Mouse (Mus musculus) olfactory bulb, adult 2 months (tissue): ENCODE results near the gene Rab20. TPM values are rescaled to one million over a fixed set of nuclear protein-coding genes. Genes with fewer than 3 reads are reported as not detected.

ENCODE experiments used
- H3K27ac ChIP-seq: fragments of 200-500 bp; 2 replicates; pipeline ENCODE4 v1.5.1; 2012; ENCODE audit warnings: low read depth, low read length; ENCODE audit not compliant: insufficient read depth
- H3K4me1 ChIP-seq: fragments of 200-500 bp; 2 replicates; pipeline ENCODE4 v1.6.1; 2012; ENCODE audit warnings: low read length; ENCODE audit not compliant: control insufficient read depth, insufficient read depth
- H3K4me3 ChIP-seq: fragments of 200-500 bp; 2 replicates; pipeline ENCODE4 v1.5.1; 2012; ENCODE audit warnings: mild to moderate bottlenecking, low read depth, low read length, moderate library complexity; ENCODE audit not compliant: insufficient read depth
- CTCF ChIP-seq: fragments of 200-500 bp; IDR thresholded peaks from 2 replicates; pipeline ENCODE4 v1.5.1; 2012; ENCODE audit warnings: low read depth, mild to moderate bottlenecking, low read length, moderate library complexity; ENCODE audit not compliant: insufficient read depth
- POLR2A ChIP-seq: fragments of 200-500 bp; IDR thresholded peaks from 2 replicates; pipeline ENCODE4 v1.6.1; 2012; ENCODE audit warnings: mild to moderate bottlenecking, low read depth, low read length, moderate library complexity; ENCODE audit not compliant: insufficient read depth
- WGBS: fragments of 180-500 bp; shearing (Covaris S2); methylation state at CpG from one replicate; pipeline ENCODE4 v1.1.7; 2018; 5-methylcytosine and 5-hydroxymethylcytosine counted together
- polyA plus RNA-seq: library from polyadenylated mRNA; stranded (reverse); fragments of >200 nt; gene quantifications from 2 replicates; pipeline ENCODE4 v1.2.4, GENCODE M21; 2012; ENCODE audit warnings: low replicate concordance; ENCODE audit not compliant: missing spikeins, insufficient read depth, insufficient read length

Rab20 gene
- polyA plus RNA-seq, 1 experiment, result not detected

DNA sequence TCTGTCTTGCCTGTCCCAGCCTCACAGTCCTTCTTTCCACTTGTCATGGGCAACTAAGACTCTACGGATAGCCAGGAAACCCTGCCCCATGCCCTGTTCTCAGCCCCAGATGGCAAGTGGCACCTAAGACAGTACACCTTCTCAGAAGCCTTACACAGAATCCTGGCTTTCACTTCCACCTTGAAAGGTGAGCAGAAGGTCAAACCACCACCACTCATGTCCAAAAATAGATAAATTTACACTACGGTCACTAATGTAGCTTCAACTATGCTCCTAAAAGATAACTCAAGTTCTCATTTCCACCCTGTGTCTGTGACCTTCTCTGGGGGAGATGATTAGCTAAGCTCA, 15.0 kb downstream of the Rab20 start:
- WGBS, result 92% methylated on average over 2 of the region's 2 CpGs
- H3K27ac ChIP-seq, result no peak overlapping the region
- no peak overlapping the region for H3K4me3 ChIP-seq
- TF ChIP-seq POLR2A (no peak), CTCF (no peak)
- 0 out of 2 replicates have a peak, but pooled peaks cover 3% of the 10 kb centered on the region for H3K4me1 ChIP-seq

DNA sequence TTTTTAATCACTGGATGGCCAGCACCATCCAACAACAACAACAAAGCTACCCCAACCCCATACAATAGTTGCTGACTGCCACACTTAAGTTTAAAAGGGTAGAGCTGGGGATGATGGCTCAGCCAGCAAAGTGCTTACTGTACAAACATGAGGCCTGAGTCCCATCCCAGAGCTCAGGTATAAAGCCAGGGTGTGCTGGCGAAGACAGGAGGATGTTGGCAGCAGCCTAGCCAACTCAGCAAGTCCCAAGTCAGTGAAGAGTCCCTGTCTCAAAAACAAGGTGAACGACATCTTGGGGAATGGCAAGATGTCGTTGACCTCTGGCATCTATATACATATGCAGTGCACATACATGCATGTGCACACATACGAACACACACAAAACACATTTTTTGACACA, 15.9 kb downstream of the Rab20 start:
- Histone ChIP-seq H3K4me1 (0 out of 2 replicates have a peak, but pooled peaks cover 3% of the 10 kb centered on the region), H3K27ac (no peak overlapping the region), H3K4me3 (no peak overlapping the region)
- over 99% methylated on average over 4 of the region's 4 CpGs for WGBS
- TF ChIP-seq POLR2A (no peak), CTCF (no peak)

DNA sequence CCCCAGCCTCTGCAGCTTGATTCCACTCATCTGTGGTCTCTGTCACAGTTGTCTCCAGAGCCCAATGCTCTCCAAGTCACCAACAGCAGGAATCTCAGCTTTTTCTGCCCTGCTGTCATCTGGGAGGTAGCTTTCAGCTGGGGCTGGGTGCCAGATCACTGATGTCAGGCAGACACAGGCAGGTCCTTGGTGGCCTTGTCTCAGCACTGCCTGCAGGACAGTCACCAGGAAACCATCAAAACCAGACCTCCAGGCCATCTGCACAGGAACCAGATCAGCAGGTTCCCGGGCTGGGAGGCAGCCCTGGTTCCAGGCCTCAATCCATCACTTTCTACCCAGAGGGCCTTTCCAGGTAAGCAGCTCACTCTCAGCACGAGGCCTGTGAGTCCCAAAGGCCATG, 16.7 kb downstream of the Rab20 start:
- Histone ChIP-seq H3K4me3 (no peak overlapping the region), H3K27ac (no peak overlapping the region), H3K4me1 (0 out of 2 replicates have a peak, but pooled peaks cover 3% of the 10 kb centered on the region)
- TF ChIP-seq CTCF (no peak), POLR2A (no peak)
- 82% methylated on average over 2 of the region's 2 CpGs for WGBS

DNA sequence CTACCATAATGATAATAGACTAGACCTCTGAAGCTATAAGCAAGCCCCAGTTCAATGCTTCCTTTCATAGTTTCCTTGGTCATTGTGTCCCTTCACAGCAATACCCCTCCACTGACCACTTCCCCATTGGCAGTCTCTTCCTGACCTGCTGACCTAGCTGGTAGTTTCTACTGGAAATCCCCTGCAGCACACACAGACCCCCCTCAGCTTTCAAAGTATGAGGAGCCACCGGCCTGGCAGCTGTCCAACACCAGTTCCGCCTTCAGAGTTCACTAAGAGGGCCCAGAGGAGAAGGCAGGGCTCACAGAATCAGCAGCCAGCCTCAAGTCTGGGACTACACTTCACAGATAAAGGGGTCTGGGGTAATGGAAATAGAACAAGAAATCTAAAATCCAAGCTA, 17.6 kb downstream of the Rab20 start:
- no peak overlapping the region for H3K27ac ChIP-seq
- 50% methylated on average over 2 of the region's 2 CpGs for WGBS
- 0 out of 2 replicates have a peak, but pooled peaks cover 3% of the 10 kb centered on the region for H3K4me1 ChIP-seq
- TF ChIP-seq CTCF (no peak), POLR2A (no peak)
- H3K4me3 ChIP-seq, result no peak overlapping the region

DNA sequence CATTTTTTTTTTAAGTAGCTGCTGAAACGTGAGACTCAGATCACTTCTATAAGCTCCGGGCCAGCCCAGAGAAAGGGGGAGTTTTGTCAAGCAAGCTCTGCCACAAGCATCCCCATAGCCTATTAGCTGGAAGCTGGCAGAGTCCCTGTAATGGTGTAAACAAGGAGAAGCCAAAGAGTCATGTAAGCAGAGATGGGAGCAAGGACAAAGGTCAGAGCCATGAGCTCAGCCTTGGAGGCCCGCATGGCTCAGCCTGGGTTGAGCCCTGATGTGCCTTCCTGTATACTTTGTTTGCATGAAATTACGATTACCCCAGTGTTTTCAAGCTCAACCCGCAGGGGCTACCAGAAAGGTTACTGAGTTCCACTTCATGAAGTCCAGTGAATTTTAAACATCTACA, 19.5 kb downstream of the Rab20 start:
- H3K4me3 ChIP-seq, result no peak overlapping the region
- no peak overlapping the region for H3K27ac ChIP-seq
- H3K4me1 ChIP-seq, result peaks cover 6% of the 10 kb centered on the region
- TF ChIP-seq POLR2A (no peak), CTCF (no peak)
- 68% methylated on average over 5 of the region's 5 CpGs for WGBS

DNA sequence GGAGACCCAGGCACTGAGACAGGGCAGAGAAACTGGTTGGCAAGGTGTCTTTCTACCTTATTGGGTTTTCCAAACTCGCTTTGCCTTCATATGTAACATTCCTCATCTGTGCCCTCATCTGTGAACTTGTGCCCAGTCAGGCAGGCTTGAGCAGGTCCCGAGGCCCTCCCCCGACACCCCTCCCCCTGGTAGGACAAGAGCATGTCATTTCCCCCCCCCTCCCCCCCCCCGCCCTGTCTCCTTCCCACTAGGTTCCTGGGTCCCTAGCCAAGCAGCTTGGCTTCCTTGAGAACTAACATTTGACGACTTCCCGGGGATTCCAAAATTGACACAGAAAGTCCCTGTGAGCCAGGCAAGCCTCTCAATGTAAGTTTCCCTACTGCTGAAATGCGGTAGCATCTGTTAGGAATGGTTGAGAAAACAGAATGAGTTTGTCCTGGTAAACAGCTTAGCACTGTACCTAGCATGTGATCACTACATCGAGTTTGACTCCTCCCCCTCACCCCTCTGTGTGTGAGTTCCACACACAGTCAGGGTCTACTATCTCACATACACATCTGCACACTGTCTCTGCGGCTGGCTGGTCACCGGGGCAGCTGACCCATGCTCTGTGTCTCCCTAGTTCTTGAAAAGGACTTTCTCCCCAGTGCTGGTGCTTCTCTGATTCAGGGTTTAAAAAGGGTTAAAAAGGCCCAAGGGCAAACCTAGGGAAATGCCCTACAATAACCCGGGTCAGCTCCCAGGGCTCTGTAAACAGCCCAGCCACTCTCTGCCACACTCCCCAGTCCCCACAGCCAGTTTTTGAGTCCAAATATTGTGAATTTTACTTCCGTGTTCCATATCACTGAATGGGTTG, 20.3 kb downstream of the Rab20 start:
- peaks cover 11% of the 10 kb centered on the region for H3K4me1 ChIP-seq
- 51% methylated on average over 12 of the region's 12 CpGs for WGBS

DNA sequence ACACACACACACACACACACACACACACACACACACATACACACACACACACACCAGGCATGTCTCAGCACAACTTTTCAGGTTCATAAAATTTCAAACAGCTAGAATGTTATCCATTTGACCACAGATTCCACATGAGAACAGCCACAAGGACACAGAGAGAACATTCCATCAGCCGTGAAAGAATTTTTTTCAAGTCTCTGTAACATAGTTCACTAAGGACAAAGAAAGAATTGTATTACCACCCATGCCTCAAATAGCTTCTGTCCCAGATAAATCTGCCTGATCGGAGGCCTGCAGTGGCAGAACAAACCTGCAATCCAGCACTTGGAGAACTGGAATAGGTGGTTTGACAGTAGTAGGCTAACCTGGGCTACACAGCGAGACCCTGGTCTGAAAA, 21.2 kb downstream of the Rab20 start:
- Histone ChIP-seq H3K27ac (peak overlapping the region; percentile 18; the same call in 1 of the 2 replicates), H3K4me3 (no peak overlapping the region), H3K4me1 (peaks cover 16% of the 10 kb centered on the region)
- TF ChIP-seq CTCF, result no peak
- TF ChIP-seq POLR2A, result no peak
- 76% methylated on average over 3 of the region's 3 CpGs for WGBS

More for the DNA sequence above, 20.3 kb downstream of the Rab20 start:
- TF ChIP-seq CTCF (no peak), POLR2A (no peak)
- H3K27ac ChIP-seq, result no peak overlapping the region
- H3K4me3 ChIP-seq, result no peak overlapping the region

DNA sequence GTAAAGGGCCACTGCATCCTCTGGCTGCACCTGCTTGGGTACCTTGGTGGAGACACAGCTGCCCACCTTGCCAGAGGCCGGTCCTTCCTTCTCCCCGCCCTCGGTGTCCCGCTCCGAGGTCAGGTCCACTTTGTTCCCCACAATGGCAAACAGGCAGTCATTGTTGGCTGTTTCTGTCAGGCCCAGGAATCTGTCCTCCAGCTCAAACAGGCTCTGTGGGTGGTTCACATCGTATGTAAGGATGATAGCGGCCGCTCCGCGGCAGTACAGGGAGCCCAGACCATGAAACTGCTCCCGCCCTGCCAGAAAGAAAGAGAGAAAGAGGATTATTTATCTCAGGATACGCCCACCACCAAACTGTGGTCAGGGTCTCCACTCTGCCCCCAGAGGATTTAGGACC, 24.3 kb downstream of the Rab20 start:
- Histone ChIP-seq H3K4me1 (peaks cover 19% of the 10 kb centered on the region), H3K4me3 (no peak overlapping the region), H3K27ac (no peak overlapping the region)
- WGBS, result 55% methylated on average over 12 of the region's 12 CpGs
- TF ChIP-seq CTCF (no peak), POLR2A (no peak)

DNA sequence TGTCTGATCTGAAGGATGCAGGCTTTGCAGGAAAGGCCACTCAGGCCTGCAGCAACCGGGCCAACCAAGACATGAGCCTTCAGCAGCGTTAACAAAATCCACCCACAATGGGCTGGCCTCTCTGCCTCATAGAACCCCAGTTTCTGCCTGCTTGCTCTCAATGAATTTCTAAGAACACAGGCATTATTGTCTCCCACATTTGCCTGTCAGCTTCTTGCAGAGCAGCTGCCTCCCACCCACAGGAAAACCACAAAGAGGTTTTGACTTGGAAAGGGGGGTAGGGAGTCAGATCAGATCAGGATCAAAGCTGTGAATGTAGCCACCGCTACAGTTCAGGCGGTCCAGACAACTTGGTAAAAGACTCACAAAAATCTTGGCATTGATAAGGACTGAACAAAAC, 25.5 kb downstream of the Rab20 start:
- TF ChIP-seq POLR2A, result no peak
- no peak for TF ChIP-seq CTCF
- Histone ChIP-seq H3K4me1 (peaks cover 19% of the 10 kb centered on the region), H3K4me3 (no peak overlapping the region), H3K27ac (peak overlapping the region; percentile 49; the same call in 1 of the 2 replicates)
- WGBS, result 22% methylated on average over 4 of the region's 4 CpGs

DNA sequence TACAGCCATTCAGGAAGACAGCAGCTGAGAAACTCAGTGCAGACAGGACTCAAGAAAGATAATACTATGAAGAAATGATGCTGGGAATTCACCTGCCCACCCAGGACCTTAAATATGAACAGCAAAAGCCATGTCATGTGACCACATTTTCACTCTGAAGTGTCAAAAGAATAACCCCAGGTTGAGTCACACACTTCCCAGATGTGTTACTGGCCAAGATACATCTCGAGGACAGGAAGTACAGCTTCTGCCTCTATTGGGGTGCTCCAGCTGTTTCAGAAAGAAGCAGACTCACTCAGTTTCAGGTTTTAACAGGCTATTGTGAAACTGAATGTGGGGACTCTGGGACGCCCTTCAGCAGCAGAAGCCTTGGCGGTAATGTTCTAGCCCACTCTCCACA, 26.0 kb downstream of the Rab20 start:
- Histone ChIP-seq H3K4me3 (no peak overlapping the region), H3K27ac (peak overlapping the region; percentile 49; the same call in 1 of the 2 replicates), H3K4me1 (peaks cover 19% of the 10 kb centered on the region)
- TF ChIP-seq CTCF (no peak), POLR2A (no peak)
- WGBS, result 35% methylated on average over 3 of the region's 3 CpGs
